Mouse (Mus musculus) urinary bladder, adult 18-20 months (tissue): ENCODE data around the gene Rbm15.
A peak's percentile ranks its signal among the peaks of the same experiment; 100 is the strongest.
"Not testable (repeated sequence)": the region's sequence is repeated elsewhere in the genome, so short reads cannot be mapped to it uniquely, and the experiment has no call there.

Experiments
- DNase-seq, 2 experiments: peaks; one replicate each; pipeline ENCODE4 v3.0.0; 2022; ENCODE audit warnings: low spot score in 2 of 2, mixed read lengths in 2 of 2

The Rbm15 gene

DNA sequence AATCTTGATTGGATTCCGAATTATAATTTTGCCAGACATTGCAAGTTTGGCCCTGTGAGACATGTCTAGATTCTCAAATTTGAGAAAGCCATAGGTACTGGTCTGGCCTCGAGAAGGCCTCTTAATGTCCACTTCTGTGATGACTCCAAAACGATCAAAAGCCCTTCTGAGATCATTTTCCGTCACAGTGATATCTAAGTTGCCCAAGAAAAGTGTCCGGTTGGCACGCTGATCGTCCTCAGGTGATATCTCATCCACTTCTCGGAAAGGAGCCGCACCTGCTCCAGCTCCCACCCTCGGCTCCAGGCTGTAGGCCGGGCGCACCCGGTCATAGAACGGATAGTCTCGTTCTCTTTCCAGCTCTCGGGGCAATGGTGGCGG, 1.7 kb downstream of the Rbm15 start:
- DNase-seq = no peak

GRCm38 (mm10) chr3:107330503-107331424, 2.7 kb downstream of the Rbm15 start:
- no peak for DNase-seq

- DNase-seq = no peak
These were observed 7.0 kb downstream of the Rbm15 start for GRCm38 (mm10) chr3:107326442-107326841.

DNA sequence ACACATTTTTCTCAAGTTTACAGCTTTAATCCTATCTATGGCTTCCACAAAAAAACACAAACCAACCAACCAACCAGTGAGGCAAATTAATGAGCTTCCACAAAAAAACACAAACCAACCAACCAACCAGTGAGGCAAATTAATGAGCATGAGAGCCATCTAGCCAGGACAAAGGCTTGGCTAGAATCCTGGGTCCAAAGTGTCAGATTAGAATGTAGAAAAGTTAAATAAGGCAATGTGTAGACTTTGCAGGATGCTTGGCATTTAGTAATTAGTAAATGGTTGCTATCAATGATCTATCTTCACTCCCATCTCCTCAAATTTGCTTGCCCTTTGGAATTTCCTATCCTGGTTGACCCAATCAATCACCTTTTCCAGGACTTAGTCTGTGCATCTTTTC, 11.7 kb downstream of the Rbm15 start:
- no peak for DNase-seq

DNA sequence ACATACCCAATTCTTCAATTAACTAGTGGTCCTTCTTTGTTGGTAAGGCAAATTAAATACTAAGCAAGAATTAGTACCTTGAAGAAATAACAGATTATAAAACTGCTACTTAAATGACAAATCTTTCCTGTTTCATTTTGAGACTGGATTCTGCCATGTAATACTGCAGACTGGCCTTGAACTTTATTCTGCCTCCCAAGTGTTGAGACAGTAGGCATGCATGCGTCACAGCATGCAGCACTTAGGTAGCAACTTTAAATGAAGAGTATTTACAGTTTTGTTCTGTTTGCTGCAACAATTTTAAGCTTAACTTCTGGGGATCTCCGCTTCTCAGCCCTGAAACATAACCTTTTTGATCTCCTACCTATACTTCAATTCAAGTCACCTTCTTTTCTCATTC, 12.3 kb downstream of the Rbm15 start:
- DNase-seq = no peak

DNA sequence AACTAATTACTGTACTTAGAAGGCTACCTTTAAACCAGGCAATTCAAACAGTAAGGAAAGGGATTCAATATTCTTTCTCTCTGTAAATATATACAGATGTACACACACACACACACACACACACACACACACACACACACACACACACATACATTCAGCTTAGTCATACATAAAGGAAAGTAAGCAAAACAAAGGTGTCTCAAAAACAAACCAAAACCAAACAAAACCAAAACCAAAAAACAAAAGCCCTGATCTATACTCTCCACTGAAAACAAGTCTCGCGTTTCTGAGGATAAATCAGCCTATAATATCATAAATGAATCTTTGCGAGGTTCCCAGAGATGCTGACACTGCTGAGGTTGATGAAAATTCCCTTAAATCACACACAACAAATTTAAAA, 16.1 kb downstream of the Rbm15 start:
- no peak for DNase-seq

GRCm38 (mm10) chr3:107296917-107297316, 36.6 kb downstream of the Rbm15 start:
- not testable (repeated sequence) for DNase-seq

GRCm38 (mm10) chr3:107295672-107296360, 37.7 kb downstream of the Rbm15 start:
- no peak for DNase-seq

- DNase-seq = peak in 1 of 2 experiments; percentile 18
These were observed 42.6 kb downstream of the Rbm15 start, which contains the start of gene Slc16a4 for GRCm38 (mm10) chr3:107290764-107291381. TSS of gene Slc16a4 (plus strand) at chr3:107291230.

GRCm38 (mm10) chr3:107287346-107287745, 46.1 kb downstream of the Rbm15 start:
- DNase-seq = no peak

DNA sequence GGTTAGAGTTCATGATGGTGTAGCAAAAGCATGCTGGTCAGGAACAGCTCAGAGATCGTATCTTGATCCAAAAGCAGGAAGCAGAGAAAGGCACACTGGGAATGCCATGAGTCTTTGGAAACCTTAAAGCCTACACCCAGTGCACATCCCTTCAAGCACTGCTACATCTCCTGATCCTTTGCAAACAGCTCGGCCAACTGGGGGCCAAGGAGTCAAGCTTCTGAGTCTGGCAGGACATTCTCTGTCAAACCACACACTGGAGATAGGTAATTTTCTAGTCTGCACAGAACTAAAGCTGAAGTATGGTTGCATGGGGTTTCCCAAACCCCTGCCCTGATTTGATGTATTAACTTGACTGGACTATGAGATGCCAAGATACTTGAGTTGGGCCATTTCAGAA, 47.4 kb downstream of the Rbm15 start:
- no peak for DNase-seq

DNA sequence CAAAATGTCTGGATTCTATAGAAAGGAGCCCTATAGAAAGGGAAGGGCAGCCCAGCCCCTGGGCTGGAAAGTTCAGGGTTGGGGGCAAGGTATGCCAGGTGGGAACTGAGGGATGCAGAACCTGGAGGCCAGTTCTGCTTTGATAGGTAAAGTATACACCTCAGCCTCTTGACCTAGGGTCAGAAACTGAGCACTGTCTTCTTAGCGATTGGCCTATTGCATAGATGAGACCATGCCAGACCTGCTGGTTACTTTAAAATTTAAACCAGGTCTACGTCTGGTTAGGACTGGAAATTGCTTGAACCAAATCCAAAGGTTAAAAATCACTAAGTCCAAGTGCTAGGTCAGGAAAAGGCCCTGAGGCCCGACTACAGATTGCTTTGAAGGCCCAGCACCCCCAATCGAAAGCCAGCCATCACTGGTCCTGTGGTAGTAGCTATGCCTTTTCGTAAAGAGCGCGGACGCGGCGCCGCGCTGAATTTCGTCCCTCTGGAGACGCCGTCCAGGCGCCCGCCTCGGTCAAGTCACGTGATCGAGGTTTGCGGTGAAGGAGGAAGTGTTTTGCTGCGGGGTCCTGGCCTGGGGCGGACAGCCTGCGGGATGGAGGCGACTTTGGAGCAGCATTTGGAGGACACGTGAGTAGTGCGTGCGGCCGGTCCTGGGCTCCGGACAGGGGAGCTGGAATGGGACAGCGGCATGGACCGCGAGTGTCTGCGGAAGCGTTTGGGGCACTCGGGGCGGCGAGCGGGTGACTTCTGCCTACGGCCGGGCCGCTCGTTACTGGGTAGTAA, 54.8 kb downstream of the Rbm15 start, which contains the start of gene Lamtor5:
Lamtor5 (plus strand) TSS at position 380 of the 791 bp plus-strand sequence.
- DNase-seq = peak; percentile 82 to 91

GRCm38 (mm10) chr3:107276626-107277025, 56.8 kb downstream of the Rbm15 start:
- DNase-seq = no peak

DNA sequence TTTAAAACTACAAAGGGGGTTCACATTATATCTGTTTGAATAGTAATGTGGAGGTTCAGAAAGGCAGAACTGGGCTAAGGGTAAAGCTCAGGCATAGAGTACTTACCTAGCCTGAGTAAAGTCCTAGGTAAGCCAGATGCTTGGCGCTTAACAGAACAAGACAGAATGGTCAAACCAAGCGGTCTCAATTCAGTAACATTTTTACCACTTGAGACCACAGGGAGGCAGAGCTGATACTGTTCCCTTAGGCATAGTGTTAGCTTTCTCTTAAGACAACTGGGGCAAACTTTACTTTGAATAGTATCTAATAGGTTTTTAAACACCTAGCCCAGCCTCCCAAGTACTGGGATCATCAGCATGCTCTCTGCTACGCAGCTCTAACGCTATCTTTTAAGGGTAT, 57.5 kb downstream of the Rbm15 start:
- no peak for DNase-seq
